Mouse (Mus musculus) right cerebral cortex, adult 2 months (tissue): Measurements from ENCODE around the gene Cel.

Source experiments
- DNase-seq, 2 experiments: peaks; one replicate each; pipeline ENCODE4 v3.0.0; 2021 to 2022; ENCODE audit warnings: low spot score in 2 of 2

Gene Cel

GRCm38 (mm10) chr2:28563303-28563702, at the start of gene Cel:
TSS of gene Cel (minus strand) at chr2:28563403.
- no peak for DNase-seq

- DNase-seq = no peak
Measured at GRCm38 (mm10) chr2:28612436-28613063, 49.3 kb upstream of the Cel start.

GRCm38 (mm10) chr2:28611407-28611787, 48.2 kb upstream of the Cel start:
- no peak for DNase-seq

GRCm38 (mm10) chr2:28610716-28611406, 47.7 kb upstream of the Cel start:
- DNase-seq = no peak

DNA sequence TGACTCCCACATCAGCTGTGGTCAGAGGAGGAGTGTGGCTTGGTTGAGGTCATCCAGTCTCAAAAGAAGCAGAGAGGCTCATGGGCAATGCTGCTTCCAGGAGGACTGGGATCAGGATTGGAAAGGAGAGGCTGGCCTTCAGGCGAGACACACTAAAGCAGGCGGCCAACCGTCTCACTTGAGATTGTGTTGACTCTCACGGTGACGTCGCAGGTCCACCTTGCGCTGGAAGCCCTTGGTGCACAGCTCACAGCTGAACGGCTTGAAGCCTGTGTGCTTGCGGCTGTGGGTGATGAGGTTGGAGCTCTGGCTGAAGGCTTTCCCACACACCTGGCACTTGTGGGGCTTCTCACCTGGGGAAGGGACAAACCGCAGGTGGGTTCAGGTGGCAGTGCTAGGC, 46.6 kb upstream of the Cel start:
- DNase-seq = no peak

DNA sequence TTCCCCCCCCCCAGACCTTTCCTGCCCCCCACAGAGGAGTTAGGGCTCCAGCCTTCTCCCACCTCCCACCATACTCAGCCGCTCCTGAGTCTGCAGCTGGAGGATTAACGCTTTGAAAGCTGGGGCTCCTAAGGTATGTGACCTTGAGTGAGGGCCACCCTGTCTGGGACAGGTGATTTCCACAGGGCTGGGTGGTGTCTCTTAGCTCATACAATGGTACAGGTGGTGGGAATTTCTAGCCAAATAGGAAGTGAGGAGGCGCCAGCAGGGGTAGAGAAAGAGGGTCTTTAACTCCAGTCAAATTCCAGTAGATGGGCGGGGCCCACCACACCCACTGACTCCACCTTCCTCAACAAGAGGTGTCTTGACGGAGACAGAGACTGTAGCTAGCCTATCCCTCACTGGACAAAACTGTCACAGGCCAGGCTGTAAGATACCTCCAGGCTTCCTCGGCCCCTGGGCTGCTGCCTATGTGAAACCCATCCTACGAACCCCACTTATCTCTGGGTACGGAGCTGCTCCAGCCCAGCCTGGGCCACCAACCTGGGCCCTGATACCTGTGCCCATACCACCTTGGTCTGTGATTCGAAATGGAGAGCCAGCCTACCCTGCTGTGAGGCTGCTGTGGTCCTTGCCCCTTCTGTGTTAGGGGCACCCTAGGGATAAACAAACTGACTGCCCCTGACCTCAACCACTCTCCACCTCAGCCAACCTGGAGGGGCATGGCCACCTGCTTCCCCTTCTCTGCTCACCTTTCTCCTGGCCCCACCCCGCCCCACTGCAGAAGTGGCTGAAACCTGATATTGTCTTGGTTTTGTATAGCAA, 44.4 kb upstream of the Cel start:
- DNase-seq = no peak

- DNase-seq = no peak
Measured at GRCm38 (mm10) chr2:28606601-28607340, 43.6 kb upstream of the Cel start.

- no peak for DNase-seq
Measured at GRCm38 (mm10) chr2:28605789-28606541, 42.8 kb upstream of the Cel start.

DNA sequence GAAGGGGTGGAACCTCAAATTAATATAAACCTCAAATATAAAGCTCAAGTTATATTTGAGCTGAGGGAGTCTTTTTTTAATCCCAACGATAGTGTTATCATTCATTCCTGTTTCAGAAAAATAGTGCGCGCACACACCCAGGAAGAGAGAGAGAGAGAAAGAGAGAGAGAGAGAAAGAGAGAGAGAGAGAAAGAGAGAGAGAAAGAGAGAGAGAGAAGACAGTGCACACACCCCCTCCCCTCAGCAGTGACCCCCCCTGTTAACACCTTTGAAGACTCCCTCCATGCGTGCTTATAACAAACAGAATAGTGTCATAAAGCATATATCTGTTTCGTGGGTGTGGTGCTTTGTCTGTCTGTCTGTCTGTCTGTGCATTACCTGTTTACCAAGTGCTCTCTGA, 40.3 kb upstream of the Cel start:
- no peak for DNase-seq

GRCm38 (mm10) chr2:28601720-28602590, 38.8 kb upstream of the Cel start:
- no peak for DNase-seq

DNA sequence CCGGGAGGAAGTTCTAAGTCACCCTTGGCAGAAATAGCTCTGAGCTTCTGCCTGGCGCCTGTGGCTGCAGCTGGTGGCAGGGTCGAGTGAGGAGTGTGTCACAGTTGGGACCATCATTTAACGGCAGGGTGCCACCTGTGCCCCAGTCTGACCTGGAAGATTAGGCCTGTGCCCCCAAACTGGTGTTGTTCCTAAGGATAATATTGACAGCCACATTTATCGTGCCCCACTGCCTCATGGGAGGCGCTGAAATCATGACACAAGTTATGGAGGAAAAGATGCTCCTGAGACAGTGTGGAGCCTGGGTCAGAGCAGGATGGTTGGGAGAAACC, 36.3 kb upstream of the Cel start:
- no peak for DNase-seq

DNA sequence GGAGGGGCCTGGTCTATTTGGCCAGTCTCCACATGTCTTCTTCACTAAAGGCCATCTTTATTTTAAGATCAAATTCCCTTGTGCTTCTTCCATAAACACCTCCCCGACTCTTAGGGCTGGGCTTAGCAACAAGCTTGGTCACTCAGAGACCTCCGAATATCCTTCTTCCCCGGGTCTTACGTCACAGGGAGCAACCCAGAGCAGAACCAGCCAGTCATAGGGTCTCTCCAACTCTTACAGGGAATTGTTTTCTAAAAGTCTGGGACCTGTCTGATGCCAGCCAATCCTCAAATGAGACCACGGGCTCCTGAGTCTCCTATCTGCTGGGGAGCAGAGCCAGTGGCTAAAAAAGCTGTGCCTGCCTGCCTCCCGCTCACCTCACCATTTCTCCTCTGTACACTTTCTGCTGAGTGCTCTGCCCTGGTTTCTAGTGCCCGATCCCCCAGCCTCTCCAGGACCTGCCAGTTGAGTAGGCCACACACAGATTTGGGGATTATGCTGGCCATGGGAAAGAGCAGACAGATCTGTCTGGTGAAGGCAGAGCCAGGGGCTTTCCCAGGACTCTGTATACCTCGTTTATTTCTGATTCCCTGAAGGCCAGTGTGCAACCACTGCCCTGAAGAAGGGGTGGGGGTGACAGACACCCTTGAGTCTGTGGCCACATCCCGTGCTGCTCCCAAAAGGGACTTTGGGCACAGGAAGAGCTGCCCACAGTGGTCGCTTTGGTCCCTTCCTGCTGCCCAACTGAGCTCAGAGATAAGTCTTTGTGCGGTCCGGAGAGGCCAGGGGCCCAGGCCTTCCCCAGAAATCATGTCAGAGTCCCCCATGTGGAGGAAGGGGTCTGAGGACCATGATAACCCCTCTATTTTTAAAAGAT, 35.7 kb upstream of the Cel start:
- DNase-seq = no peak

DNA sequence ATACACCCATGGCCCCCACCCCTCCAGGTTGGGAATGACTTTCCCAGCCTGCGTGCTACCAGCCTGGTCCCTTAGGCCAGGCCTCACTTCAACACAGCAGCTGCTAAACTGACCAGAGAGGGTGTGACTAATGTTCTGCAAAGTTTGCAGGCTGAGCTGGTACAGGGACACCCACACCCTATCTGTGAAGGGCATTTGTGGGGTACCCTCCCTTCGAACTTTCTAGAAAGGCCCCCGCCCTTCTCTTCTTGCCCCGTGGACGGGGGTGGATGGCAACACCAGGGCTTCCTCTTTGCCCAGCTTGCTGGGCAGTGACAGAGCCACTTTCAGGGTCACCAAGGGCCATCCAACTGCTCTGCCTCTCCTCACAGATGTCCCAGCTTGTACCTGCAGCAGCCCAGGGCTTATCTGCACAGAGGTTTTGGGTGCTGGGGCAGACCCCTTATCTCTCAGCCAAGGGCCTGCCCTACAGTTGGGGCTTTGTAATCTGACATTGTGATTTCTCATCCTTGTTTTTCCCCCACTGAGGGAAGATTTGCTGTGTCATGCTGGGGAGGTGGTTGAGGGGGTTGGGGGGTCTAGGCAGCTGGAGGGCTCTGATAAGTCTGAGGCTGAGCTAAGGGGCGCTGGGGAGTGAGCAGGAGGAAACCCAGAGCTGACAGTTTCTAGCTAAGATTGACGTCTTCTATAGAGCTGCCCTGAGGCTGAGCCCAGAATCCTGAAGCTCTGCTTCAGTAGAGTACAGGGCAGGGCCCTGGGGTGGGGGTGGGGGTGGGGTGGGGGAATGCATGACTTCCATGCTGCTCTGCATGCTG, 34.7 kb upstream of the Cel start:
- DNase-seq = no peak

- no peak for DNase-seq
Measured at GRCm38 (mm10) chr2:28596998-28597397, 33.8 kb upstream of the Cel start.

DNA sequence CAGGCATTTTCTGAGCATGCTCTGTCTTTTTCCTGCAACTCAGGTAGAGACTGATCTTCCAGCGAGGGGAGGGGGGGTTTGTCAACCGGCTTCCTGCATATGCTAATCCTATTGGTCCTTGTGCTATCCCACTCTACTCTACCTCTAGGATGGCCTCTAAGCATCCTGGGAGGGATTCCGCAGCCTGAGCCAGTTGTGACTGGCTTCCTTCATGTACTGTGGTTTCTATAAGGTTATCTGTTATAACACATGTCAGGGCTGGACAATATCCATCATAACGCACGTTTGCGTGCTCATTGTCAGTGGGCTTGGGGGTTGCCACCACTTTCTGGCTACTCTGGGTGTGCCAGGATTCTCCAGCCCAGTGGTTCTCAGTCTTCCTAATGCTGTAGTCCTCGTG, 32.8 kb upstream of the Cel start:
- DNase-seq = no peak

DNA sequence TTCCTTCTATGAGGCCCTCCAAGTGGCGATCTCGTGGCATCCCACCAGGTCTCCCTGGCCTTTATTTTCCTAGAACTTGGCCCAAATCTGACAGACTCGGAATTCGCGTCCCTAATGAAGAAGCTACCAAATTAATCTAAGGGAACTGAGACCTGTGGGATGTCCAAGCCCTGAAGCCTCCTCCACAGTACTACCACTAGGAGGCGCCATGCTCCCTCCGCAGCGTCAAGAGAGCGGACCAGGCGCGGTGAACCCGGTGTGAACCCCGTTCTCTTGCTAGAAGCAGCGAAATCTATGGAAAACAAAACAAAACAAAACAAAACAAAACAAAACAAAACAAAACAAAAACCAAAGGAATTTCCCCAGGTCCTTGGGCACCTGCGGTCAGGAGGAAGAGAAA, 29.6 kb upstream of the Cel start:
- peak in 1 of 2 experiments; percentile 36 for DNase-seq

GRCm38 (mm10) chr2:28591479-28591878, 28.3 kb upstream of the Cel start:
- DNase-seq = no peak

- DNase-seq = no peak
Measured at GRCm38 (mm10) chr2:28588574-28588973, 25.4 kb upstream of the Cel start.

DNA sequence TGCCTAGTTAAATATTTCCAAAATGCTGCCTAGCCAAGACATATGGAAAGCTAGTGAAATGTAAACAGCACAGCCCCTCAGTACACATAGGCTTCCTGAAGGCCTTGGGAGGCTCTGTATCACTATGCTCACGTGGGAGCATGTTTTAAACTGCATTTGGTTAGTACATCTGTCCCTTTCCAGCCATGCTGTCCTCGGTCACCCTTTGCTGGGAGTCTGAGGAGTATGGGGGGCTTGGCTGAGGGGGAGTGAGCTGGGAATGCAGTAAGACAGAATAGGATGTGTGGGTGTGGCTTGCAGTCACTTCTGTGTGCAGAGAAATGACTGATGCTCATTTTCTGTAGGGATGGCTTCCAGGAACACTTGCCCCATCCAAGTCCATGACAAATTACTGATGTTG, 22.5 kb upstream of the Cel start:
- no peak for DNase-seq
